Mouse (Mus musculus) heart, embryonic 14.5 days (tissue): ENCODE measurements around the gene Zbtb16. TPM values are rescaled to one million over a fixed set of nuclear protein-coding genes. Genes with fewer than 3 reads are reported as not detected.

Experiments used
- ATAC-seq: fragments of 200-750 bp; cut with Nextera tagmentation; 2 replicates; pipeline ENCODE4 v1.8.0; 2017; ENCODE audit warnings: low read depth, moderate TSS enrichment; ENCODE audit not compliant: insufficient number of reproducible peaks, insufficient read depth, low FRiP score
- H3K27ac ChIP-seq, 2 experiments: fragments of 200-500 bp in 1 of 2; fragments of 300-500 bp in 1 of 2; sonication (generic) in 1 of 2; replicated peaks in 1 of 2; 2 replicates each; pipeline ENCODE4 v1.5.1; 2012 to 2014; ENCODE audit warnings: low read depth in 2 of 2, low read length in 2 of 2, control low read depth in 1 of 2, mild to moderate bottlenecking in 1 of 2, mixed read lengths in 1 of 2; ENCODE audit not compliant: control insufficient read depth in 1 of 2, insufficient read depth in 1 of 2
- H3K27me3 ChIP-seq: fragments of 300-500 bp; sonication (generic); 2 replicates; pipeline ENCODE4 v1.6.1; 2014; ENCODE audit warnings: mild to moderate bottlenecking, low read length, control low read depth; ENCODE audit not compliant: control insufficient read depth, insufficient read depth
- H3K36me3 ChIP-seq: fragments of 300-500 bp; sonication (generic); 2 replicates; pipeline ENCODE4 v1.6.1; 2014; ENCODE audit warnings: mild to moderate bottlenecking, control low read depth, low read length, mixed read lengths; ENCODE audit not compliant: control insufficient read depth, insufficient read depth
- H3K4me1 ChIP-seq, 2 experiments: fragments of 200-500 bp in 1 of 2; fragments of 300-500 bp in 1 of 2; sonication (generic) in 1 of 2; 2 replicates each; pipeline ENCODE4 v1.6.1; 2012 to 2014; ENCODE audit warnings: low read length in 2 of 2, control low read depth in 1 of 2, mixed read lengths in 1 of 2; ENCODE audit not compliant: control insufficient read depth in 2 of 2, insufficient read depth in 2 of 2
- H3K4me2 ChIP-seq: fragments of 300-500 bp; sonication (generic); 2 replicates; pipeline ENCODE4 v1.6.1; 2014; ENCODE audit warnings: mild to moderate bottlenecking, low read length
- H3K4me3 ChIP-seq, 2 experiments: fragments of 200-500 bp in 1 of 2; fragments of 300-500 bp in 1 of 2; sonication (generic) in 1 of 2; 2 replicates each; pipeline ENCODE4 v1.5.1; 2012 to 2014; ENCODE audit warnings: low read length in 2 of 2, mild to moderate bottlenecking in 2 of 2, control low read depth in 1 of 2, low read depth in 1 of 2, moderate library complexity in 1 of 2; ENCODE audit not compliant: control insufficient read depth in 1 of 2, insufficient read depth in 1 of 2
- H3K9ac ChIP-seq: fragments of 300-500 bp; sonication (generic); 2 replicates; pipeline ENCODE4 v1.6.1; 2014; ENCODE audit warnings: mild to moderate bottlenecking, low read length
- H3K9me3 ChIP-seq: fragments of 300-500 bp; sonication (generic); 2 replicates; pipeline ENCODE4 v1.6.1; 2016; ENCODE audit warnings: low read length, control low read depth; ENCODE audit not compliant: control insufficient read depth
- WGBS: fragments of 180-500 bp; shearing (Covaris S2); extraction: QIAGEN DNeasy Blood & Tissue Kit; methylation state at CpG from one replicate; pipeline ENCODE4 v1.1.7; 2014; 5-methylcytosine and 5-hydroxymethylcytosine counted together
- polyA plus RNA-seq: library from polyadenylated mRNA; unstranded; fragments of >200 nt; fragmentation: Nextera tagmentation; extraction: Ambion mirVana; gene quantifications from 2 replicates; pipeline ENCODE4 v1.2.1, GENCODE M21; 2014

Gene Zbtb16
- polyA plus RNA-seq, 1 experiment from 2014 or later = 2.1 TPM

DNA sequence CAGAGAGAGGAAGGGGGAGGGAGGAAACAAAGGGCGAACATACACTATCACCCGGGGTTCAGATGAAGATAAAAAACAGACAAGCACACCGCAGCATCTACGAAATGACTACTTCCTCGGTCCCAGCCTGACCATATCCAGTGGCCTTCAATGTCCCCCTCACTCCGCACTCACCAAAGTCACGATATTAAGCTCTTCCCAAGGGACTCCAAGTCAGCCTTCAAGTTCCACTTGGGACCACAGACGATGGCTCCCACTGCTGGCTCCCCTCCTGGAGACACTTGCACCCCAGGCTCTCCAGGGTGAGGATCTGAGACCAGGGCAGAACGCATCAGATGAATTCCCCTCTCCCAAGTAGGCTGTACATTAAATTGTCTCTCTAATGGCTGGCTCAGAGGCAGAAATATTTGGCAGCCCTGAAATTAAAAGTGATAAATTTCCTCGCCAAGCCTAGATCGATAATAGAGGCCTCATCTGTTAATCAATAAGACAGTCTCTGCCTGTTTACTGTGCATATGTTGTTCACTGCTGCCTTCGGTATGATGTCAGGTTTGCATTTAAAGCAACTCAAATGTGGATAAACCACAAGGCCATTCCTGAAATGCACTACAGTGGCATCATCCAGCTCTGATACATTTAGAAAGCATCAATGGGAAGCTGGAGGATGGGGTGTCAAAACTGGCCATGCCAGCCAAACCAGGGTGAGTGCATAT is 115.6 kb downstream of the Zbtb16 start:
- Histone ChIP-seq H3K4me3 (no peak overlapping the region), H3K9ac (no peak overlapping the region), H3K36me3 (no peaks in the 10 kb centered on the region), H3K27me3 (no peaks in the 10 kb centered on the region), H3K27ac (no peak overlapping the region), H3K4me1 (peaks cover 14 to 18% of the 10 kb centered on the region in 2 experiments), H3K4me2 (no peak overlapping the region), H3K9me3 (no peaks in the 10 kb centered on the region)
- ATAC-seq = no peak
- WGBS = 78% methylated on average over 12 of the region's 12 CpGs

GRCm38 (mm10) chr9:48719619-48720018 is 116.4 kb downstream of the Zbtb16 start:
- Histone ChIP-seq H3K27ac (no peak overlapping the region), H3K27me3 (no peaks in the 10 kb centered on the region), H3K36me3 (no peaks in the 10 kb centered on the region), H3K4me2 (no peak overlapping the region), H3K4me3 (no peak overlapping the region), H3K4me1 (peaks cover 14 to 18% of the 10 kb centered on the region in 2 experiments), H3K9ac (no peak overlapping the region), H3K9me3 (no peaks in the 10 kb centered on the region)
- WGBS = 79% methylated on average over 4 of the region's 4 CpGs
- no peak for ATAC-seq

GRCm38 (mm10) chr9:48716549-48716948 is 119.5 kb downstream of the Zbtb16 start:
- Histone ChIP-seq H3K27ac (no peak overlapping the region), H3K4me1 (peaks cover 1 to 2% of the 10 kb centered on the region in 2 experiments; a peak in 2 of 4 replicates), H3K4me2 (no peak overlapping the region), H3K4me3 (no peak overlapping the region), H3K9me3 (no peaks in the 10 kb centered on the region), H3K36me3 (no peaks in the 10 kb centered on the region), H3K9ac (no peak overlapping the region), H3K27me3 (no peaks in the 10 kb centered on the region)
- WGBS = 72% methylated on average over 8 of the region's 8 CpGs
- no peak for ATAC-seq

GRCm38 (mm10) chr9:48715042-48715441 is 121.0 kb downstream of the Zbtb16 start:
- 74% methylated on average over 8 of the region's 8 CpGs for WGBS
- Histone ChIP-seq H3K27me3 (no peaks in the 10 kb centered on the region), H3K4me2 (no peak overlapping the region), H3K9ac (no peak overlapping the region), H3K4me1 (peaks cover 9 to 10% of the 10 kb centered on the region in 2 experiments; a peak in 3 of 4 replicates), H3K9me3 (no peaks in the 10 kb centered on the region), H3K36me3 (no peaks in the 10 kb centered on the region), H3K27ac (no peak overlapping the region), H3K4me3 (no peak overlapping the region)
- no peak for ATAC-seq

- H3K4me3 ChIP-seq = no peak overlapping the region
- H3K27ac ChIP-seq = no peak overlapping the region
- H3K4me2 ChIP-seq = no peak overlapping the region
- H3K36me3 ChIP-seq = no peaks in the 10 kb centered on the region
- H3K4me1 ChIP-seq = peaks cover 9 to 10% of the 10 kb centered on the region in 2 experiments; a peak in 3 of 4 replicates
- ATAC-seq = no peak
- 90% methylated on average over 8 of the region's 8 CpGs for WGBS
- no peaks in the 10 kb centered on the region for H3K9me3 ChIP-seq
- H3K9ac ChIP-seq = no peak overlapping the region
- no peaks in the 10 kb centered on the region for H3K27me3 ChIP-seq
Measured at GRCm38 (mm10) chr9:48713779-48714178, 122.2 kb downstream of the Zbtb16 start.

GRCm38 (mm10) chr9:48712985-48713765 is 122.8 kb downstream of the Zbtb16 start:
- Histone ChIP-seq H3K36me3 (no peaks in the 10 kb centered on the region), H3K27me3 (no peaks in the 10 kb centered on the region), H3K4me3 (no peak overlapping the region), H3K27ac (no peak overlapping the region), H3K4me1 (peaks cover 9 to 10% of the 10 kb centered on the region in 2 experiments; a peak in 3 of 4 replicates), H3K9me3 (no peaks in the 10 kb centered on the region), H3K9ac (no peak overlapping the region), H3K4me2 (no peak overlapping the region)
- ATAC-seq = no peak
- WGBS = 80% methylated on average over 13 of the region's 13 CpGs

DNA sequence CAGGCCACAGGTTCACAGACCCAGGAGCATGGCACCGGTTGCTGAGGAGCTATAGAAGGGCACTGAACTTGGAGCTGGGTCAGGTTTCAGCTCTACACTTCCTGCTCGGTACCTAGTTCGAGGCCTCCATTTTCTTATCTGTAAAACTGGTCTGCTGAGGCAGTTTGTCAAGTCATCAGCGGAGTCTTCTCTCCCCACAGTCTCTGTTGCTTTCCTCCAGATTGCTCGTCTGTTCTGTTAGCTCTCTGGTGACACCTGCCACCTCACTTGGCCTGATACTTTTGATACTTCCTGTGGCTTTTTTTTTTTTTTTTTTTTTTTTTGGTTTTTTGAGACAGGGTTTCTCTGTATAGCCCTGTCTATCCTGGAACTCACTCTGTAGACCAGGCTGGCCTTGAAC is 124.2 kb downstream of the Zbtb16 start:
- Histone ChIP-seq H3K27me3 (no peaks in the 10 kb centered on the region), H3K9me3 (no peaks in the 10 kb centered on the region), H3K4me3 (no peak overlapping the region), H3K4me1 (peaks cover 16 to 19% of the 10 kb centered on the region in 2 experiments), H3K9ac (no peak overlapping the region), H3K36me3 (no peaks in the 10 kb centered on the region), H3K4me2 (no peak overlapping the region), H3K27ac (no peak overlapping the region)
- ATAC-seq = no peak
- 54% methylated on average over 5 of the region's 5 CpGs for whole genome bisulfite sequencing
